Mouse (Mus musculus): ENCODE measurements around the gene Rem2.

DNA sequence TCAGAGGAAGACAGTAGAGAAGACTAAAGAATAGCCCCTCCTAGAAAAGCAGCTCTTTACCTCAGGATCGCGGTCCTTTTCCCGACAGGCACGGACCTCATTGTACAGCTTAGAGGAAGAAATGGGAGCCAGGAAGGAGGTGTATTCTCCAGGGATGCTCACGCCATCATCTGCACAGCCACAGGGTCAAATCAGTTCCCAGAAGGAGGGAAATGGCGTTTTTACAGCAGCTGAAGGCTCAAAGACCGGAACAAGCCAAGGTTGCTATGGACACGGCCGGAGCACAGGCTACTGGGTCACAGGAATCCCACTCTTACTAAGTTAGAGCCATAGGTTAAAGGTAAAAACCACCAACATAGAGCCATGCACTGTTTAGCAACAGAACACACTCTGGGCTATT is 33.9 kb downstream of the Rem2 start:
- TF ChIP-seq POLR2A (IDR thresholded peaks at IDR 0.05; ENCODE audit: insufficient read depth, low read length) (no peak), CTCF (IDR thresholded peaks at IDR 0.05; ENCODE audit: low read depth, low read length) (no peak)
